Mouse (Mus musculus) heart, postnatal 25 days (tissue): Measurements from ENCODE around the gene Cnnm2. TPM values are rescaled to one million over a fixed set of nuclear protein-coding genes. Genes with fewer than 3 reads are reported as not detected.

Experiments
- DNase-seq: peaks from one replicate; pipeline ENCODE4 v3.0.0; 2022; ENCODE audit warnings: low spot score
- intact Hi-C: fragments of 180-260 bp; cut with DNase I; formaldehyde crosslinking; loops from one replicate; pipeline ENCODE4 v1.15.1; 2025
- total RNA-seq, 2 experiments: library from RNA; stranded (reverse); gene quantifications; 2 replicates each; pipeline ENCODE4 v1.2.3; 2021

The Cnnm2 gene
- total RNA-seq, 2 experiments from 2014 or later: 4.6 to 7.8 TPM

DNA sequence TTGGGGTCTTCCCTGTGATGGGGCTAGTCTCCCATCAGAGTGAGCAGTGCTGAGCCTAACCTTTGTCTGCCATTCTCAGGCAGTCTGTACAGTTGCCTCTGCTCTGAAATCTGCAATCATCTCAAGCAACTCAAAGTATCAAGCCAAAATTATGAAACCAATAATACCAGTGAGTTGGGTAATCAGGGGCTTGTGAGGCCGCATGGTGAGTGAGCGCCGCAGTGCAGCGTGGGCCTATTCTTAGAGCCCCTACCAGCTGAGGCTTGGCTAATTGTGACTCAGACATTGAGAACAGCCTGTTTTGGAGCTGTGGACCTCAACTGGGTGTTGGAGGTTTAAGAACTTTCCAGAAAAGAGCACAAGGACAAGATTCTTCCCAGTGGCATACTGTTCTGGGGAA lies 109.7 kb downstream of the Cnnm2 start:
- intact Hi-C loops: no loop called here
- no peak for DNase-seq

DNA sequence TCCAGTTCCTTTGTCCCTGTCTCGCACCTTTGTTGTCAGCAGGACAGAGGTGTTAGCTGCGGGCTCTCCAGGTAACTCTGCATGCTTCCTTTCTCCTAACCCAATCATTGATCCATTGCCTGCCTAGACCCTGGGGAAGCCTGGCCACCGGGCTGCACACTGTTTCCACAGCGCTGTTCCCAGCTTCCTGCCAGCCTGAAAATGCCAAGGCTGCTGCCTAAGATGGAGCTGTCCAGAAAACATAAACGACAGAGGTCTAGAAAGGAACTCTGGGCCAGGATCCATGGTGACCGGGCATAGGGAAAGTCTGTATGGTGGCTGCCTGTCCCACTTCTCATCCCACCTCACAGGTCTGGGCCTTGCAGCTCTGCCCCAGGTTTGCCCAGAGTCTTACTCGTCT lies 110.3 kb downstream of the Cnnm2 start:
- intact Hi-C loops: no loop called here
- no peak for DNase-seq

DNA sequence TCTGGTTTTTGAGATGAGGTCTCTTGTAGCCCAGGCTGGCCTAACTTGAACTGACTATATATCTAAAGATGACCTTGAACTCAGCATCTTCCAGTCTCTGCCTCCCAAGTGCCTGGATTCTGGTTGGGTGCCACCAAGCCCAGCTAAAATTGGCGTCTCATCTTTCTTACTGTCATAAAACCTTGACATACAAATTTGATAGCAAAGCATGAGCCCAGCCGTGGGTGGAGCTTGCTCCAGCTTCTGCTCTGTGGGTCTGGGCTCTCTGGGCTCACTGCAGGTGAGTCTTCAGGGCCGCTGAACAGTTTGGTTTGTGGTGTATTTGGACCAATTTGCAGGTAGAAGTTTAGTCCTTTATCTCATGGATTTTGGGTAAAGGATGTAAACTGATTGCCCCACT lies 112.5 kb downstream of the Cnnm2 start:
- intact Hi-C loops: no loop called here

DNA sequence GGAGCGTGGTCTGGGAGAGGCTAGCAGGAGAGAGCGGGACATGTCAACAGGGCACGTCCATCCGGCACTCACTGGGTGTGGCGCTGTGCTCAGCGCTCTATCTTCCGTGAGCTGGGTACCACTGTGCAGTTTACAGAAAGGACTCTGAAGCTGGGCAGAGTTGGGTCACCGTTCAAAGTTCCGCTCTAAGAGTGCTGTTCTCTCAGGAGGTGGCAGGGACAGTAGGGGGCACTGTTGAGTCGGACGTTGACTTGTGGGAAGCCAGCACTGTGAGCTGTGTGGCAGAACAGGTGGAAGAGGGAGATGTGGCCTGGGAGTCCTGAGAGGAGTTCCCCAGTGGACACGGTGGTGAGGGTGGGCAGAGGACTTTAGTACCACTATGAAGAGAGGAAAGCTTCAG lies 114.4 kb downstream of the Cnnm2 start:
- peak; percentile 35 for DNase-seq
- intact Hi-C loops: loop anchor here (1.0 to 5.0 kb wide), 2 partner anchors 116 to 167 kb away; no protein-coding TSS in a partner anchor

More for the DNA sequence above, 112.5 kb downstream of the Cnnm2 start:
- DNase-seq: no peak

DNA sequence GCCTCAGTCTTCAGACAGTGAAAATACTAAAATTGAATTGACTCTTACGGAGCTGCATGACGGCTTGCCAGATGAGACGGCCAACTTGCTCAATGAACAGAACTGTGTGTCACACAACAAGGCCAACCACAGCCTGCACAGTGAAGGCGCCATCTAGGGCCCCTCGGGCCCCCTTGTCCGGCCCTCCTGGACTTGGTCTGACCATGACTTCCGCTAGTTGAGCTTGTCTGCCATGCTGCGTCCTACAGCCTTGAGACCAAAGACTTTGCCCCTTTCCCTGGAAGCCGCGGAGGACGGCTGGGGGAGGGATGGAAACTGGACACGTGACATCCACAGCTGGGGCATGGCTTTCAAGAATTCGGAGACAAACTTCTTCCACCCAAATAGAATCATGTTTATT lies 116.5 kb downstream of the Cnnm2 start:
- no peak for DNase-seq
- intact Hi-C loops: loop anchor here (5.0 kb wide), 1 partner anchor 164 kb away; no protein-coding TSS in a partner anchor

DNA sequence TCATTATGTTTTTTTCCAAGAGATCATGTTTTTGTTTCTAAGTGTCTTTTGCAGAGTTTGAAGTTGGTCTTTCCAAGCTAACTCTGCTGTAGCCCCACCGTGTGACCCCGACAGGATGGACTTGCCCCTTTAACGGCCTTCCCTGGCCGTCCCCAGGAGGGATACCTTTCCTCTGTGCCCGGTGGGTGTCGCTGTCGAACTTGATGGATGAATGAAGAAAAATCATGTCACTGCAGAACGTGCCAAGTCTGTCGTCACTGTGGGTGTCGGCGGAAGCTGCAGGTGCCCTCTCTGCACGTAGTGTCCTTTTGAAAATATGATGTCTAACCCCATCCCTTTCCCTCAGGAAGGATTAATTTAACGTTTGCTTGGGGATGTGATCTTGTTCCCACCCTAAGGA lies 117.0 kb downstream of the Cnnm2 start:
- DNase-seq: peak; percentile 49
- intact Hi-C loops: loop anchor here (5.0 kb wide), 1 partner anchor 164 kb away; no protein-coding TSS in a partner anchor

DNA sequence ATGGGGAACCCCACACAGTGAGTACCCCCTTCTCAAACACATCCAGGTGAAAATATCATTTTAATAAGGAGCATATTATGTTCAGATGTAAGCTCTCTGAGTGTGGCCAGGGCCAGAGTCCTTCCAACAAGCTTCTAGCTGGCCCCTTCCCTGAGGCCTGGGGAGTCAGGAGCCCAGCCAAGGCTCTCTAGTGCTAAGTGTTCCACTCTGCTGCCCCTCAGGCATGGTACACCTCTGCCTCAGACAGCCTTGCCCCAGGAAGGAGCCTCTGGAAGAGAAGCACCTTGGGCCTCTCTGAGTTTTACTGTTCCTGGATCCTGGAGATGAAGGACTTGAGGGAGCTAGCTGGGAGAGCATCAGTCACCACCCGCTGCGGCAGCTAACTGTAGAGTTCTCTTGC lies 118.5 kb downstream of the Cnnm2 start:
- DNase-seq: no peak
- intact Hi-C loops: loop anchor here (5.0 kb wide), 1 partner anchor 162 kb away; no protein-coding TSS in a partner anchor

DNA sequence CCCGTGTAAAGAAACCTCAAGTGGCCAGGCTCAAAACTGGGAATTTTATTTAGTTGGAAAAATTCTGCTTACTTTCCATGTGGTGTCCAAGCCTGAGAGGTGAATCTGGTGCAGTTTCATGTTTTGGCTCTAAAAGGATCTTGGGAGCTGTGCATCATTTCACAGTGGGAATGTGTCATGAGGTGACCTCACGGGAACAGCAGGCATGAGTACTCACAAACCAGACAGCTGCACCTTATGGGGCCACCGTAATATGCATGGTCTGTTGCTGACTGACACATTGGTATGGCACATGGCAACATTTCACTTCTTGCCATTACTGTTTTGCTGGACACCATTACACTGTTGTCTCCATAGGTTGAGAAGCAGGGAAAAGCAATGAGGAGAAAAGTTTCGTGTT lies 124.0 kb downstream of the Cnnm2 start:
- intact Hi-C loops: loop anchor here (5.0 kb wide), 1 partner anchor 47 kb away; no protein-coding TSS in a partner anchor

DNA sequence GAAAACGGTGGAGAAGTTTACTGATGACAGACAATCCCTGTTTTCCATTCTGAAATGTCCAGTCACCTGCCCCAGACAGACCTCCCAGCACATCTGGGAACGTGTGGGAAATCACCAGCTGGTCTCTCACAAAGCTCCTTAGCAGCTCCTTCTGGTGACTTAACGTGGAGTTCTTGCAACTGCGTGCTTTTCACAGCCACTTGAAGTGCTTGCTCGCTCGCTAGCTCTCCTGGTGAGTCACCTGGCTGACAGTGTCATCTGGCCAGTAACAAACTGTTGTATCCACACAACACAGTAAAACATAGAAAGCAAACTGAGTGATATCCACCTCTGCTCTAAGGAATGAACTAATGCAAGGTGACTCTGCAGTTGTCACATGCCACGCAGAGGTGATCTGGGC lies 125.4 kb downstream of the Cnnm2 start:
- DNase-seq: no peak
- intact Hi-C loops: loop anchor here (5.0 kb wide), 1 partner anchor 45 kb away; no protein-coding TSS in a partner anchor

More for the DNA sequence above, 124.0 kb downstream of the Cnnm2 start:
- no peak for DNase-seq

DNA sequence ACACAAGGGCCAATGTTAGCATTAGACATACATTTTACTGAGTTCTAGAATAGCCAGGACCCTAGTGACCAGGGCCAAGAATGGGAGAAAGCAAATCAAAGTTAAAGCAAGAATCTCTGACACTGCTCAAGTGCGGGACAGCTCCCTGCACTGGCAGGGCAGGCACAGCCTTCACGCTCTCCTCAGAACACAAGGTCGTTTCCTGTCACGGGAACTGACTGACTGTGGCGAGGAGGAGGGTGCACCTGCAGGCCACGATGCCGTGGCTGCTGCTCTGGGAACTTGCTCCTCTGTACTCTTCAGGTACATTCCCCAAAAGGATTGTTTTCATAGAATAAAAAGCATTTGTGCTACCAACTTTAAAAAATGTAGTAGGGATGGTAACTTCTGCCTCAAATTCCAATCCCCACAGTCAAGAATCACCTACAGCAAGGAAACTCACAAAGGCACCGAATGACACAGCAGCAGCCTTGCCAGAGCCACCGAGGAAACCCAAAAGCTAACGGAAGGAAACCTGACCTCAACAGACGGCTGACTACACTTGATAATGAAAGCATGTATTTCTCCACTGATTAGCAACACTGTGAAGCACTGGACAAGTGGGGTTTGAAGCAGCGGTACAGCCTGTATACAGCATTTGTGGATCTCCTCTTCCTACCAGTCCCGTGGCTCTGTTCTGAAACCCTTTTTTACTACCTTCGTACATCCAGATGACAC lies 126.6 kb downstream of the Cnnm2 start:
- intact Hi-C loops: loop anchor here (5.0 kb wide), 1 partner anchor 44 kb away; no protein-coding TSS in a partner anchor
- DNase-seq: no peak

DNA sequence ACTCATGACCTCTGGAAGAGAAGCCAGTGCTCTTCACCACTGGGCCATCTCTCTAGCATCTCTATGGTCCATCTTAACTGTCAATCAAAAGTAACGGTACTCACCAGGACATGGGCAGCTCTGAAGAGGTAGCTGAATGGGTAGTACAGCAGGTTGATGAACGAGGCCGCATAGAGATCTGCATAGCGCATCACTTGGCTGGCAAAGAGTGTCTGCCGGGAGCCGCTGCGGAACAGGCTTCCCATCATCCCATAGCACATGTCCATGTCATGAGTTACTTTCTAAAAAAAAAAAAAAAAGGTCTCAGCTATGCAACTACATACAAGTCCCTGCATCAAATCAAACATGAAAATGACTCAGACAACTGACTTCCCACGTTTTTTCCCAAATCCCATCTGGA lies 128.3 kb downstream of the Cnnm2 start:
- intact Hi-C loops: loop anchor here (5.0 kb wide), 1 partner anchor 43 kb away; no protein-coding TSS in a partner anchor
- no peak for DNase-seq

DNA sequence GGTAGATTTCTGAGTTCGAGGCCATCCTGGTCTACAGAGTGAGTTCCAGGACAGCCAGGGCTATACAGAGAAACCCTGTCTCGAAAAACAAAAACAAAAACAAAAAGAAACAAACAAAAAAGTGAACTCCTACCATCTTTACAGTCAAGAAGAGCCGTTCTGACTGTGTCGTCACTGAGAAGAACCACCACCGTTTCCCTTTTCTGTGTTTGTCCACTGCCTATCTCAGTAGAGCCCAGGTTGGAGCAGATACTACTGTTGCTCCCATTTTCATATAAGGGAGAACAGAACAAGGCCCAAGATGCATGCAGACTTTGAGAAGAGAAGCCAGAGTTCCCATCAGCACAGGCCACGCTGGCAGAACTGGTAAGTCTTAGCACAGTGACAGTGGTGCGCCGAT lies 129.3 kb downstream of the Cnnm2 start:
- DNase-seq: no peak
- intact Hi-C loops: no loop called here

DNA sequence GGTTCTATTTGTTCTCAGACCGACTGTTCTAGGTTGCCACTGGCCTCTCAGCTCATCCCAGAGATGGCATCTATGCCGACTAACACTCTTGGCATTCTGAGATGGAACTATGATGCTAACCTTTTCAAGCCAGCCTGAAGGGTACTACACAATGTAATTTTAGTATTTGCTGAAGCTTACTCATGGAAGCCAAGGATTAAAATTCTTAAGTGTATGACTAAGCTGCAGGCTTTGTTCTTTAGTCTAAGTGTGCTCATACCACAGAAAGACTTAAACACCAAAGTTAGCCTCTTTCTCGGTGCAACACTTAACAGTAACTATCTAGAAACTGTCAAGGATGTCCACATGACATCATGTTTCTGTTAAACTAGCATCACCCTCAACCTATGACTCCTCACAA lies 131.5 kb downstream of the Cnnm2 start:
- DNase-seq: no peak
- intact Hi-C loops: no loop called here

DNA sequence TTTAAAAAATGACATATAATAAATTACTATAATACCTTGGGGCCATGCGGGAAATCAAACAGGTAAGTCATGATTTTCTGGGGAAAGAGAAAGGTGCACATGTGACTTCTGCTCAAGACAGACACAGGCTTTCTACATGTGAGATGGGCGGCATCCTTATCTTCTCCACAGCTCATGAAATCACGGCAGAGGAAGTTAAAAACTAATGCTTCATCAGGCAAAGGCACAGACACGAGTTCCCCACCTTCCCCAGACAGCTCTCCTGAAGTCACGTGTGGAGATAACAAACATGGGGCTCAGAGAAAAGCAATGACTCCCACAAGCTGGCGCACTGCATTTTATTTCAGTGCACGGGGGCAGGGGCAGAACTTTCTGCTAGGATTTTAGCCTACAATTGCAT lies 132.1 kb downstream of the Cnnm2 start:
- intact Hi-C loops: no loop called here
- no peak for DNase-seq

DNA sequence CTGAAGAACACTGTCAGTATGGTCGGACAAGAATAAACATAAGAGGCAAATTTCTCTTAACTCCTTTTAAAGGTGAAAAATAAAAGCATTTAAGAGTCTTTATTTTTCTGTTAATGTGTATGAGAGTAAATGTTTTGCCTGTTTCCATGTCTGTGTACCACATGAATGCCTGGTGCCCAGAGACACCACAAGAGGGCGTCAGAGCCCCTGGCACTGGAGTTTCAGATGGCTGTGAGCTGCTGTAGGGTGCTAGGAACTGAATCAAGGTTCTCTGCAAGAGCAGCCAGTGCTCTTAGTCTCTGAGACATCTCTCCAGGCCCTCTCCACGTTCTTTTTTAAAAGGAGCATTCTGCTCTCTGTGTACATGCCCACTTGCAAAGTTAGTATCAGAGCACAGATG lies 135.7 kb downstream of the Cnnm2 start:
- DNase-seq: no peak
- intact Hi-C loops: no loop called here

DNA sequence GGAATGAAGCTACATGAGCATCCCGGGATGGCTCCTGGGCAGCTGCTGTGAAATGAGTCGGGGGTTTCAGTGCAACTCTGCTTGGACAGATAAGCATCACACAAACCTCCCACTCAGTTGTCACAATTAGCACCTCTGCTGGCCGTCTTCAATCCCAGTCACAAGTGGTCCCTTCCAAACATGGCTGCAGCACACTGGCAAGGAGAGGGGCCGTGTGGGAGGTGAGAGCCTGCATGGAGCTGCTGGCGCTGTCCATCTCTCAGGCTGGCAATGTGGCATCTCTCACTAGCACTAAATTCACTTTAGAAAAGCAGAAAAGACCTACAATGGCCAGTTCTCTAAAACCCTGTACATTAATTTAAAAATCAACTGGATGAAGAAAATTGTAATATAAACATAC lies 136.8 kb downstream of the Cnnm2 start:
- intact Hi-C loops: no loop called here
- DNase-seq: no peak

DNA sequence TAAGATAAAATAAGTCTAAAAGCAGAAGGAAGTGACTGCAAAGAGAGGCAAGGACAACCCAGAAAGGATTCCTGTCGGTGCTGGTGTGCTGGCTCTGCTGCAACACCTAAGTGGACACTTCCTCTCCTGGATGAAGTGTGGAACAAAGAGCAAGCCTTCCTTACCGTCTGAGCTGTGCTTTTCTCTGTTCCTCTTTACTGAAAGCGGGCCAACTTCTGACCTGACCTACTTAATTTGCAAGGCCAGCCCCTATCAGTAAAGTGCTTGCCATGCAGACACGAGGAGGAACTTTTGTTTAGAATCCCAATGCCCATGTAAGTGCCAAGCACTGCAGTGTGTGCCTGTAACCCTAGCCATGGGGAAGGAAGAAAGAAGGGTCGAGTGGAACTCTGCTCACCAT lies 137.9 kb downstream of the Cnnm2 start:
- intact Hi-C loops: no loop called here
- DNase-seq: no peak

DNA sequence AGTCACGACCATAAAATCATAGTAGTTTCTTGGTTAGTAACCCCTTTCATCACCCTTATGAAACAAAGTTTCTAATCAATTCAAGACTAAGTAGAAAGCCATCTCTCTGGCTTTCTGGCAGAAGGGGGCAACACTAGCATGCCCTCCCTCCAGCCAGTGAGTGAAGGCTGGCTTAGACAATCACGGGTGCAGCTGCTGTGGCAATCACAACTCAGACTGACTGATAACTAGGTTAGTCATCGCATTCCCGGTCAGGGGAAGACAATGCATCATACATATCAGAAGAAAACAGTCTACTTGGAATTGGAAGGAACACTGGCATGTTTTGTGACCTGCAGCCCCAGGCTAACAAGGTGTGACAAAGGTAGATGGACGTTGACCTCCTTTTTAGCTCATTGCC lies 138.5 kb downstream of the Cnnm2 start:
- DNase-seq: no peak
- intact Hi-C loops: no loop called here

DNA sequence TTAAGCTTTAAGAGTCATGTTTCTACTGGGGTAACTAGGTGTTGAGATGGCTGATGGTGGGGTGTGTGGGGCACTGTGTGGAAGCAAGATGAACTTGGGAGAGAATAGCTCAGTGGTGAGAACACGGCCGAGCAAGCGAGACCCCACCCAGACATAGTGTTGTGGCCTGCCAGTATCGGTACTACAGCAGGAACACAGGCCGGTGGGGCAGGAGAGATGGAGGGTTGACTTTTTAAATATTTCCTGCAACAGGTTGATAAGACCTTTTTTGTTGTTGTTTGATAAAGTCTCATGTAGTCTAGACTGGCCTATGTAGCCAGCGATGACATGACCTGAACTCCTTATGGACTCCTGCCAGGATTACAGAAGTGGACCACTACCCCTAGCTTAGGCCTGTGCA lies 139.4 kb downstream of the Cnnm2 start:
- intact Hi-C loops: no loop called here
- DNase-seq: no peak

DNA sequence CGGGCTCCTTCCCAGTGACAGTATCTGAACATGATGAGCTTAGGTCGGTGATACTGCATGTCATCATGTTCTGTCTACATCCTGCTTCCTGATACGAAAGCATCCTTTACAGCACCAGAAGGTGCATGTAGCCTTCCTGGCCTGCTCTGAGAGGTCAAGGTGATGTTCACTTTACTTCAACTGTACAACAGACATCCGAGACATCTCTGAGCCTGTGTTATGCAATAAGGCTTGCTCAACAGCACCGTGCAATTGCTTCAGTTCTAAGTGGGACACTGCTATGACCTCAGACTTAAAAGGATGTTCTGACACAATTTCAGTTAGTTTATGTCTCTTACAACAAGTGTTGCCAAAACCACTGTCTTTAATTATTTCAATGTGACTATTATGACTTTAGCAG lies 139.9 kb downstream of the Cnnm2 start:
- intact Hi-C loops: no loop called here
- DNase-seq: no peak

DNA sequence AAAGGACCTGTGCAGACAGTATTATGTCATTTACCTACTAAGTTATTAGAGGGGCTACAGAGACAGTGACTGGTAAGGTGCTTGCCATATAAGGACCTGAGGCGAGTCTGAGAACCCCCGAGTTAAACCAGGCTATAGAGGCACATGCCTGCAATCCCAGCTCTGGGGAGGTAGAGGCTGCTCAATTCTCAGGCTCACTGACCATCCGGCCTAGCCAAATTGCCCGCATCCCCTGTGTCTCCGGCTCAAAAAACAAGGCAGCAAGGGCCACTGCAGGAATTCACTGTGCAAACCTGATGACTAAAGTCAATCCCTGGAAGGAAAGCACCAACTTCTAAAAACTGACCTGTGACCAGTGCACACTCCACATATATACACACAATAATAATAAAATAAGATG lies 142.0 kb downstream of the Cnnm2 start:
- DNase-seq: no peak
- intact Hi-C loops: no loop called here

DNA sequence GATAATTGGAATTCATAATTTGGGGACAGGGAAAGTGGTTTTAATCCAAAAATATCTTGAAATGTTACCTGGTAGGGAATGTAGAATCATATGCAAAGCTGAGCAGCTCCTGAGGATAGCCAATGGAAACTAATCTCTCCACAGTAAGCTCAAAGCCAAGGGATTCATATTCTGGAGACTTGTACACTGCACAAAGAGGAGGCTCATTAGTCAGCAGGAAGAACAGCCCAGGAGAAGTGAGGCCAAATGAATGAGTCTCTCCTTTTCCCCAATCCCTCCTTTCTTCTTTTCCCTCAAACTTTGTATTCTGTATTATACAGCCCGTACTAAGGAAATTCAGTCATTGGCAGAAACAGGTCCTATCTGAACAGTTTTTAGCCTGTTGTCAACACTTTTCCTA lies 143.5 kb downstream of the Cnnm2 start:
- DNase-seq: no peak
- intact Hi-C loops: no loop called here
